Mouse (Mus musculus): ENCODE data around the gene Cadm4. TPM values are rescaled to one million over a fixed set of nuclear protein-coding genes. Genes with fewer than 3 reads are reported as not detected.

Gene Cadm4
- total and polyA plus RNA-seq, 3 experiments, result 0.16 to 0.59 (median 0.36) TPM

DNA sequence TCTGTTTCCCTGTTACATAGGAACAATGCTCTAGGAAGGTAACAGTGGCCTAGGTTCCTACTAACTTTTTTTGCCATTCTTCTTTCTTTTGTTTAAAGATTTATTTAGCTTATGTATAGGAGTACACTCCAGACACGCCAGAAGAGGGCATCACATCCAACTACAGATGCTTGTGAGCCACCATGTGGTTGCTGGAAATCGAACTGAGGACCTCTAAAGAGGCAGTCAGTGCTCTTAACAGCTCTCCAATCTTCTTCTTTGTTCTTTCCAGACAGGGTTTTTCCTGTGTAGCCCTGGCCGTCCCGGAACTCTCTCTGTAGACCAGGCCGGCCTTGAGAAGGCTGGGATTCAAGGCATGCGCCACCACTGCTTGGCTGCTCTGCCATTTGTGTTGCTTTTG is 43.2 kb downstream of the Cadm4 start:
- no peak for DNase-seq (ENCODE audit: extremely low read depth)

DNA sequence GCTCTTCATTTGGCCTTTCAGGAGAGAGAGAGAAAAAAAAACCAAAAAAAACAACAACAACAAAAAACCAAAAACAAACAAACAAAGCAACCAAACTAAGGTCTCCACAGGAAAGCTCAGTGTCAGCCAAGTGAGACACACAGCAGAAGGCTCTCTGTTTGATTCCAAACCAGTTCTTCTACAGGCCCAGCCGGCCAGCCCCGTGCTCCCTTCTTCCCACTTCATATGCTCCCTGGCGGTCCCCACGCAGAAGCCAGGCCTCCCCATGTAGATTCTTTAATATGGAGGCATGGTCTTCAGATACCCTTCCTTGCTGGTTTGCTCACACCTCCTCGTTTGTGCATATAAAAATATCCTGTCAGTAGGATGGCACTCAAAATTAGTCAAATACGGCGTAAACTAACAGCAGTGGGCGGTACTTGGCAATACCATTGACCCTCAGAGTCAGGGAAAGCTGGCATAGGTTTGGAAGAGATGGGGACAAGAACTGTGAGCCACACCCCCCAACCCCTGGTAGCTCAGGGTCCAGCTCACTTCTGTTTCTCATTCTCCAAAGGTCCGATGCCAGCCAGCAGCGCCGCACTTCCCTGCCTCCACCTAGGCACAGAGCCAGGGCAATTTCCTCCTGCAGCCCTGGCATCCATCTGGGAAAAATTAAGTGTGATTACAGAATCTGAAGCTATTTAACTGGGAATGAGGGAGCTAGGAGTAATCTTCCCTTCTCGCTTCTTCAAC is 44.0 kb downstream of the Cadm4 start:
- in situ Hi-C loops (cut with MboI; ENCODE audit: low pct_ligation_motif_present, low pct_unique_long_range_greater_than_20kb, low sequenced_read_pairs), result no loop called here
- no peak for TF ChIP-seq CHD2 (IDR thresholded peaks at IDR 0.05; ENCODE audit: low read length)
- no peak for TF ChIP-seq PAX5 (IDR thresholded peaks at IDR 0.05; ENCODE audit: low read length)
- no peak for TF ChIP-seq ELF1 (IDR thresholded peaks at IDR 0.05; ENCODE audit: low read depth, low read length)
- TF ChIP-seq KAT2A (IDR thresholded peaks at IDR 0.05; ENCODE audit: insufficient replicate concordance, low read length), result no peak
- TF ChIP-seq ZNF384 (IDR thresholded peaks at IDR 0.05; ENCODE audit: low read depth, low read length), result no peak
- no peak for TF ChIP-seq POLR2AphosphoS2 (IDR thresholded peaks at IDR 0.05; ENCODE audit: low read depth, low read length)
- Histone ChIP-seq H3K79me2 (replicated peaks; ENCODE audit: control insufficient read depth, extremely low read depth, insufficient read depth, poor library complexity, severe bottlenecking) (no peaks in the 10 kb centered on the region; the same call in 1 of the 2 replicates), H3K4me2 (ENCODE audit: insufficient read depth, low read depth, poor library complexity, severe bottlenecking) (no peak overlapping the region), H3K36me3 (replicated peaks in 1 of 2; ENCODE audit: control insufficient read depth in 1 of 2, insufficient read depth in 1 of 2, low read length in 1 of 2) (no peaks in the 10 kb centered on the region), H3K27ac (ENCODE audit: insufficient read depth, low read depth) (no peak overlapping the region), H3K4me1 (ENCODE audit: control insufficient read depth in 1 of 2, insufficient read depth in 2 of 2) (peaks cover 8 to 42% of the 10 kb centered on the region in 2 experiments), H3K27me3 (replicated peaks) (no peaks in the 10 kb centered on the region), H3K4me3 (replicated peaks in 1 of 3; ENCODE audit: low read depth in 2 of 3, low read length in 2 of 3, poor library complexity in 1 of 3) (no peak overlapping the region), H3K9ac (ENCODE audit: insufficient read depth, low read depth) (no peak overlapping the region), H3K9me3 (replicated peaks; ENCODE audit: low read length) (peaks cover 3% of the 10 kb centered on the region)
- DNase-seq (ENCODE audit: extremely low read depth), result no peak
- dilution Hi-C loops (cut with MboI; ENCODE audit: extremely low pct_ligation_motif_present, extremely low pct_unique_long_range_greater_than_20kb, low sequenced_read_pairs), result no loop called here

More for the DNA sequence above, 43.2 kb downstream of the Cadm4 start:
- TF ChIP-seq UBTF (IDR thresholded peaks at IDR 0.05; ENCODE audit: low read depth, low read length), result no peak
- TF ChIP-seq MYC (IDR thresholded peaks at IDR 0.05; ENCODE audit: low read depth, low read length), result no peak
- TF ChIP-seq BHLHE40 (IDR thresholded peaks at IDR 0.05; ENCODE audit: low read depth, low read length), result no peak
- TF ChIP-seq CTCF (conservative IDR thresholded peaks at IDR 0.05 in 1 of 2, IDR thresholded peaks at IDR 0.05 in 1 of 2; ENCODE audit: low read depth in 2 of 2, low read length in 2 of 2), result peak in 1 of 2 experiments; percentile 51; a peak in 2 of 4 replicates
- no peak for TF ChIP-seq SIN3A (IDR thresholded peaks at IDR 0.05; ENCODE audit: low read length)
- no peak for TF ChIP-seq CHD2 (IDR thresholded peaks at IDR 0.05; ENCODE audit: low read length)
- peak; percentile 9; the same call in 1 of the 2 replicates for TF ChIP-seq SMC3 (IDR thresholded peaks at IDR 0.05; ENCODE audit: low read depth, low read length)
- no peak for TF ChIP-seq HCFC1 (IDR thresholded peaks at IDR 0.05; ENCODE audit: low read depth, low read length)
- Histone ChIP-seq H3K4me1 (ENCODE audit: control insufficient read depth in 1 of 2, insufficient read depth in 2 of 2) (peaks cover 8 to 42% of the 10 kb centered on the region in 2 experiments), H3K27me3 (replicated peaks) (no peaks in the 10 kb centered on the region), H3K4me3 (replicated peaks in 1 of 3; ENCODE audit: low read depth in 2 of 3, low read length in 2 of 3, poor library complexity in 1 of 3) (no peak overlapping the region), H3K9me3 (replicated peaks; ENCODE audit: low read length) (peaks cover 3% of the 10 kb centered on the region), H3K79me2 (replicated peaks; ENCODE audit: control insufficient read depth, extremely low read depth, insufficient read depth, poor library complexity, severe bottlenecking) (no peaks in the 10 kb centered on the region), H3K9ac (ENCODE audit: insufficient read depth, low read depth) (no peak overlapping the region), H3K4me2 (ENCODE audit: insufficient read depth, low read depth, poor library complexity, severe bottlenecking) (no peak overlapping the region), H3K27ac (ENCODE audit: insufficient read depth, low read depth) (no peak overlapping the region), H3K36me3 (replicated peaks in 1 of 2; ENCODE audit: control insufficient read depth in 1 of 2, insufficient read depth in 1 of 2, low read length in 1 of 2) (no peaks in the 10 kb centered on the region)
- in situ Hi-C loops (cut with MboI; ENCODE audit: low pct_ligation_motif_present, low pct_unique_long_range_greater_than_20kb, low sequenced_read_pairs), result no loop called here
- dilution Hi-C loops (cut with MboI; ENCODE audit: extremely low pct_ligation_motif_present, extremely low pct_unique_long_range_greater_than_20kb, low sequenced_read_pairs), result no loop called here

GRCm38 (mm10) chr7:24528861-24529260 is 47.0 kb downstream of the Cadm4 start:
- no peak overlapping the region for H3K27ac ChIP-seq (ENCODE audit: insufficient read depth, low read depth)
- peaks cover 3% of the 10 kb centered on the region for H3K9me3 ChIP-seq (replicated peaks; ENCODE audit: low read length)
- no peak overlapping the region for H3K4me2 ChIP-seq (ENCODE audit: insufficient read depth, low read depth, poor library complexity, severe bottlenecking)
- peaks cover 8 to 10% of the 10 kb centered on the region in 2 experiments for H3K36me3 ChIP-seq (replicated peaks in 1 of 2; ENCODE audit: control insufficient read depth in 1 of 2, insufficient read depth in 1 of 2, low read length in 1 of 2)
- H3K27me3 ChIP-seq (replicated peaks), result no peaks in the 10 kb centered on the region
- DNase-seq (ENCODE audit: extremely low read depth), result no peak
- peaks cover 4% of the 10 kb centered on the region; the same call in 1 of the 2 replicates for H3K79me2 ChIP-seq (replicated peaks; ENCODE audit: control insufficient read depth, extremely low read depth, insufficient read depth, poor library complexity, severe bottlenecking)
- no peak overlapping the region for H3K4me3 ChIP-seq (replicated peaks in 1 of 3; ENCODE audit: low read depth in 2 of 3, low read length in 2 of 3, poor library complexity in 1 of 3)
- dilution Hi-C loops (cut with MboI; ENCODE audit: extremely low pct_ligation_motif_present, extremely low pct_unique_long_range_greater_than_20kb, low sequenced_read_pairs), result no loop called here
- H3K9ac ChIP-seq (ENCODE audit: insufficient read depth, low read depth), result no peak overlapping the region
- in situ Hi-C loops (cut with MboI; ENCODE audit: low pct_ligation_motif_present, low pct_unique_long_range_greater_than_20kb, low sequenced_read_pairs), result no loop called here
- peaks cover 5 to 45% of the 10 kb centered on the region in 2 experiments for H3K4me1 ChIP-seq (ENCODE audit: control insufficient read depth in 1 of 2, insufficient read depth in 2 of 2)
- no peak for TF ChIP-seq MAZ (IDR thresholded peaks at IDR 0.05; ENCODE audit: low read depth, low read length)
- no peak for TF ChIP-seq JUN (IDR thresholded peaks at IDR 0.05; ENCODE audit: insufficient read depth, low read depth, low read length)
- no peak for TF ChIP-seq POLR2AphosphoS2 (IDR thresholded peaks at IDR 0.05; ENCODE audit: low read depth, low read length)
- no peak for TF ChIP-seq E2F4 (IDR thresholded peaks at IDR 0.05; ENCODE audit: insufficient replicate concordance, low read depth, low read length)
- TF ChIP-seq ZC3H11A (IDR thresholded peaks at IDR 0.05; ENCODE audit: low read depth, low read length), result no peak
- TF ChIP-seq CHD2 (IDR thresholded peaks at IDR 0.05; ENCODE audit: low read length), result no peak
- no peak for TF ChIP-seq PAX5 (IDR thresholded peaks at IDR 0.05; ENCODE audit: low read length)
- no peak for TF ChIP-seq MAX (IDR thresholded peaks at IDR 0.05; ENCODE audit: low read length)
- no peak for TF ChIP-seq MYC (IDR thresholded peaks at IDR 0.05; ENCODE audit: low read depth, low read length)
- TF ChIP-seq MXI1 (IDR thresholded peaks at IDR 0.05; ENCODE audit: low read depth, low read length), result no peak
- no peak for TF ChIP-seq KAT2A (IDR thresholded peaks at IDR 0.05; ENCODE audit: insufficient replicate concordance, low read length)
- TF ChIP-seq CHD1 (IDR thresholded peaks at IDR 0.05; ENCODE audit: low read depth, low read length), result no peak
- TF ChIP-seq NRF1 (IDR thresholded peaks at IDR 0.05; ENCODE audit: low read depth, low read length), result no peak
- TF ChIP-seq GABPA (IDR thresholded peaks at IDR 0.05; ENCODE audit: insufficient replicate concordance, low read depth, low read length), result no peak
- TF ChIP-seq USF2 (conservative IDR thresholded peaks at IDR 0.05; ENCODE audit: low read depth, low read length), result no peak
- TF ChIP-seq MEF2A (IDR thresholded peaks at IDR 0.05; ENCODE audit: borderline replicate concordance, low read depth, low read length), result no peak
